In genomic region chr6:31066861-31067260, GRCm38 (mm10) we compare ENCODE assay signal across 24 mouse cellular contexts.
"Had no signal": no experiment of that assay in that cellular context is flagged by ENCODE, and none has a peak within 500 bp of the region (broad histone marks: within the 10 kb centered on the region; RNA-seq: fewer than 3 reads in every experiment).

No protein-coding gene starts in this region.

- H3K9ac ChIP-seq: heart, embryonic 13.5 days; heart, embryonic 15.5 days; hindbrain, embryonic 13.5 days; intestine, embryonic 15.5 days; kidney, embryonic 15.5 days; limb, embryonic 13.5 days; limb, embryonic 15.5 days; liver, embryonic 12.5 days; liver, embryonic 14.5 days had no signal

- H3K9me3 ChIP-seq: heart, embryonic 13.5 days; heart, embryonic 15.5 days; hindbrain, embryonic 13.5 days; intestine, embryonic 15.5 days; kidney, embryonic 15.5 days; limb, embryonic 13.5 days; limb, embryonic 15.5 days; liver, embryonic 12.5 days had no signal

- H3K27ac ChIP-seq: heart, embryonic 13.5 days; heart, embryonic 15.5 days; hindbrain, embryonic 13.5 days; intestine, embryonic 15.5 days; kidney, embryonic 15.5 days; kidney, postnatal 0 days; limb, embryonic 13.5 days; limb, embryonic 15.5 days; liver, embryonic 12.5 days; liver, embryonic 14.5 days had no signal

- H3K4me3 ChIP-seq: heart, embryonic 13.5 days; heart, embryonic 15.5 days; hindbrain, embryonic 13.5 days; intestine, embryonic 15.5 days; kidney, embryonic 15.5 days; limb, embryonic 13.5 days; limb, embryonic 15.5 days; liver, embryonic 12.5 days had no signal

- H3K4me2 ChIP-seq: heart, embryonic 11.5 days; heart, embryonic 13.5 days; heart, embryonic 15.5 days; hindbrain, embryonic 13.5 days; intestine, embryonic 15.5 days; kidney, embryonic 15.5 days; limb, embryonic 13.5 days; limb, embryonic 15.5 days; liver, embryonic 12.5 days had no signal

- DNase-seq: gastrocnemius, postnatal 14 days; gastrocnemius, postnatal 36 days; heart, adult 18-20 months; heart, postnatal 14 days; heart, postnatal 36 days; kidney, adult 18-20 months; kidney, adult 9 months; kidney, postnatal 14 days; kidney, postnatal 36 days; layer of hippocampus, adult 9-11 months; layer of hippocampus, postnatal 36 days; left cerebral cortex, postnatal 4 days had no signal

- ATAC-seq: inflammation-experienced regulatory T-cells, adult 6 months; liver, embryonic 12.5 days had no signal

- H3K4me1 ChIP-seq: hindbrain, embryonic 13.5 days; intestine, embryonic 15.5 days; liver, embryonic 12.5 days had no signal

- H3K27me3 ChIP-seq: heart, embryonic 13.5 days; heart, embryonic 15.5 days; hindbrain, embryonic 13.5 days; intestine, embryonic 15.5 days; kidney, embryonic 15.5 days; limb, embryonic 13.5 days; limb, embryonic 15.5 days; liver, embryonic 12.5 days had no signal

- H3K36me3 ChIP-seq: heart, embryonic 13.5 days; heart, embryonic 15.5 days; hindbrain, embryonic 13.5 days; intestine, embryonic 15.5 days; kidney, embryonic 15.5 days; limb, embryonic 13.5 days; limb, embryonic 15.5 days had no signal
